Mouse (Mus musculus) intestine, embryonic 15.5 days (tissue): ENCODE data around the gene Ergic1. TPM values are rescaled to one million over a fixed set of nuclear protein-coding genes. Genes with fewer than 3 reads are reported as not detected.

ENCODE experiments used
- ATAC-seq: fragments of 200-750 bp; cut with Nextera tagmentation; 2 replicates; pipeline ENCODE4 v1.8.0; 2017; ENCODE audit warnings: moderate TSS enrichment, moderate library complexity
- H3K27ac ChIP-seq: fragments of 300-500 bp; sonication (generic); 2 replicates; pipeline ENCODE4 v1.5.1; 2015; ENCODE audit warnings: mild to moderate bottlenecking, inconsistent platforms
- H3K27me3 ChIP-seq: fragments of 300-500 bp; sonication (generic); replicated peaks from 2 replicates; pipeline ENCODE4 v1.6.1; 2015; ENCODE audit warnings: inconsistent platforms
- H3K36me3 ChIP-seq: fragments of 300-500 bp; sonication (generic); 2 replicates; pipeline ENCODE4 v1.6.1; 2015; ENCODE audit warnings: inconsistent platforms
- H3K4me1 ChIP-seq: fragments of 300-500 bp; sonication (generic); replicated peaks from 2 replicates; pipeline ENCODE4 v1.6.1; 2015; ENCODE audit warnings: inconsistent platforms
- H3K4me2 ChIP-seq: fragments of 300-500 bp; sonication (generic); replicated peaks from 2 replicates; pipeline ENCODE4 v1.6.1; 2015; ENCODE audit warnings: mild to moderate bottlenecking, inconsistent platforms
- H3K4me3 ChIP-seq: fragments of 300-500 bp; sonication (generic); replicated peaks from 2 replicates; pipeline ENCODE4 v1.5.1; 2015; ENCODE audit warnings: inconsistent platforms
- H3K9ac ChIP-seq: fragments of 300-500 bp; sonication (generic); 2 replicates; pipeline ENCODE4 v1.6.1; 2015; ENCODE audit warnings: inconsistent platforms
- H3K9me3 ChIP-seq: fragments of 300-500 bp; sonication (generic); 2 replicates; pipeline ENCODE4 v1.6.1; 2016; ENCODE audit warnings: inconsistent platforms
- WGBS: fragments of 180-500 bp; shearing (Covaris S2); methylation state at CpG from one replicate; pipeline ENCODE4 v1.1.7; 2015; 5-methylcytosine and 5-hydroxymethylcytosine counted together
- polyA plus RNA-seq: library from polyadenylated mRNA; unstranded; fragments of >200 nt; fragmentation: Nextera tagmentation; extraction: Ambion mirVana; gene quantifications from 2 replicates; pipeline ENCODE4 v1.2.1, GENCODE M21; 2015

Ergic1 gene
- polyA plus RNA-seq, 1 experiment from 2014 or later: 97.0 TPM

- Histone ChIP-seq H3K9ac (no peak overlapping the region), H3K4me1 (peaks cover 13% of the 10 kb centered on the region; the same call in 1 of the 2 replicates), H3K27ac (peak overlapping the region; percentile 39; the same call in 1 of the 2 replicates), H3K27me3 (no peaks in the 10 kb centered on the region), H3K4me2 (no peak overlapping the region), H3K36me3 (no peaks in the 10 kb centered on the region), H3K4me3 (no peak overlapping the region), H3K9me3 (no peaks in the 10 kb centered on the region)
- ATAC-seq: no peak
- 40% methylated on average over 7 of the region's 7 CpGs for WGBS
Measured at GRCm38 (mm10) chr17:26547771-26548170, 13.5 kb upstream of the Ergic1 start.

DNA sequence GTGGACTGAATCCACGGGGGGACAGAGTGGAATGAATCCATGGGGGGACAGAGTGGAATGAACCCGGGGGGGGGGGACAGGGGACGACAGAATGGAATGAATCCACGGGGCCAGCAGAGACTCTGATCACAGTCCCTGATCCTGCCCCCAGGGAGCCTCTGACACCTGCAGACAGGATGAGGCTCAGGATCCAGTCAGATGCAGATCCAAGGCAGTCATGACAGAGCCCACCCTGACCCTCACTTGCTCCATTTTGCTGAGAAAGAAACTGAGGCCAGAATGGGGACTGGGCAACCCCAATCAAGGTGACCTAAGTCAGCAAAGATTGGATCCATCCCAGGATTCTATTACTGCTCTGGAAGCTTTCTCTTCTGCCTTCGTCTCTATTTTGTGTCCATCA, 12.7 kb upstream of the Ergic1 start:
- H3K27ac ChIP-seq: 0 out of 2 replicates have a peak overlapping the region, but pooled peaks have one; percentile 36
- 0 out of 2 replicates have a peak overlapping the region, but pooled peaks have one; percentile 43 for H3K4me2 ChIP-seq
- H3K36me3 ChIP-seq: no peaks in the 10 kb centered on the region
- WGBS: 6% methylated on average over 5 of the region's 5 CpGs
- no peak for ATAC-seq
- H3K9ac ChIP-seq: no peak overlapping the region
- H3K9me3 ChIP-seq: no peaks in the 10 kb centered on the region
- no peaks in the 10 kb centered on the region for H3K27me3 ChIP-seq
- peaks cover 13% of the 10 kb centered on the region; the same call in 1 of the 2 replicates for H3K4me1 ChIP-seq
- no peak overlapping the region for H3K4me3 ChIP-seq

DNA sequence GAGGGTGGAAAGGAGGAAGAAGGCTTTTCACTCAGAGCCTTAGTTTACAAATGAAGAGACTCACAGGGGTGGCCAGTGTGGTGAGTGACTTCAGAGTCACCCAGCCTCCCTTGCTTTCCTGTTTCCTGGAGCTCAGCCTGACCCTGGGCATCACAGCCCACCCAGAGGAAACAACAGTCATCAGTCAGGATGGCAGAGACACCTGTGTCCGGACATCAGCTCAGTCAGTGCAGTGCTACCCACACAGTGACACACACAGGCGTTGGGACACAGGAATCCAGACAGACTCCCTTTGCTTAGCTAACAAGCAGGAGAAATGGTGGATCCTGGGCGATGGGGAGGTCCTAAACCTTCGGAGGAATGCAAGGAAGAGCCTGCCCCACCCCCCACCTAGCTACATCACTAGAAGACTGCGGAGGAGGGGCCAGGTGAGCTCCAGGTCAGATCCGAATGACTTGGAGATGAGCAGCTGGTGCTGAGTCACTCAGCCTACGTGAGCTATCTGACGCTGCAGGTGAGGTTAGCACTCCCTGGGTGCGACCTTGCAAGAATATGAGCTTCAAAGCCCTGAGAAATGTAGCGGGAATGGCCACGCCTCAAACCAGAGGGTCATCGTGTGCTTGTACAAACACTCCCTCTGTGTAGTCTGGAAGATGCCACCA, 12.0 kb upstream of the Ergic1 start:
- H3K27ac ChIP-seq: peak overlapping the region; percentile 36; the same call in 1 of the 2 replicates
- H3K4me1 ChIP-seq: peaks cover 13% of the 10 kb centered on the region; the same call in 1 of the 2 replicates
- peak; percentile 87 for ATAC-seq
- no peaks in the 10 kb centered on the region for H3K27me3 ChIP-seq
- H3K4me2 ChIP-seq: peak overlapping the region; percentile 43
- H3K4me3 ChIP-seq: no peak overlapping the region
- H3K9ac ChIP-seq: peak overlapping the region; percentile 5; the same call in 1 of the 2 replicates
- H3K9me3 ChIP-seq: no peaks in the 10 kb centered on the region
- 8% methylated on average over 12 of the region's 12 CpGs for WGBS
- no peaks in the 10 kb centered on the region for H3K36me3 ChIP-seq

- no peak overlapping the region for H3K9ac ChIP-seq
- H3K4me3 ChIP-seq: no peak overlapping the region
- ATAC-seq: no peak
- H3K27ac ChIP-seq: no peak overlapping the region
- H3K4me1 ChIP-seq: peaks cover 13% of the 10 kb centered on the region; the same call in 1 of the 2 replicates
- H3K4me2 ChIP-seq: no peak overlapping the region
- no peaks in the 10 kb centered on the region for H3K27me3 ChIP-seq
- WGBS: 85% methylated on average over 6 of the region's 6 CpGs
- H3K36me3 ChIP-seq: no peaks in the 10 kb centered on the region
- H3K9me3 ChIP-seq: no peaks in the 10 kb centered on the region
Measured at GRCm38 (mm10) chr17:26551104-26551503, 10.2 kb upstream of the Ergic1 start.

GRCm38 (mm10) chr17:26553033-26553432, 8.3 kb upstream of the Ergic1 start:
- Histone ChIP-seq H3K36me3 (no peaks in the 10 kb centered on the region), H3K9ac (no peak overlapping the region), H3K9me3 (no peaks in the 10 kb centered on the region), H3K27me3 (no peaks in the 10 kb centered on the region), H3K4me2 (no peak overlapping the region), H3K4me3 (no peak overlapping the region), H3K4me1 (peaks cover 13% of the 10 kb centered on the region; the same call in 1 of the 2 replicates), H3K27ac (no peak overlapping the region)
- no peak for ATAC-seq
- 78% methylated on average over 3 of the region's 3 CpGs for WGBS

DNA sequence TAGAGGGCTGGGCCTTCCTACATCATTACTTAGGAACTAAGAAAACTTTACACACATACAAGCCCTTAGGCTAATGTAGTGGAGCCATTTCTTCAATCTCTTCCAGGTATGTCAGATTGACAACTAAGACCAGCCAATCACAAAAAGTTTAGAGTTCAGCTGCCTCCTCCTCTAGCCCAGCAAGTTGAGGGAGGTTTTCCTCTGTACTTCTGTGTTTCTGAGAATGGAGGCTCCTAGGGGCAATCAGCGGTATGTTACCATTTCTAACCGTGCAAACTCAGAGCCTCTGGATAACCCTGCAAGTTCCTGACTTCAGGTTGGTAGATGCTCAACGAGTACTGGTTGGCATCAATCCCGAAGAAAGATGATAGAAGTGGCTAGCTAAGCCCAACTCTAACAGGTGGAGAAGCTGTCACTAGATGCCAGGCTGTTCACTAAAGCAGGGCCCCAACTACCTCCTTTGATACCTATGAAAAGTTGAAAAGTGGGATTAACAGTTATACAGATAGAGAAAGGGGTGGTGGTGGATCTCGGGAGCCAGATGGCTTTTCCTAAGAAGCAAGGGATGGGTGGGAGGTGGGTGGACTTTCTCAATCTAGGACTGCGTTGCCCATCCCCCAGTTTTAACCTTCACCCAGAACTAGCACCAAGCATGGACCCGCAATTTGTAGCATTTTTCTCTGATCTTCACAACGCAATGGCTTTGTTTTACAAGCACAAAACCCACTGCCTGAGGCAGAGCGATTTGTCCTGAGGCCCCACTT, 581 bp upstream of the Ergic1 start:
- H3K9ac ChIP-seq: peak overlapping the region; percentile 79
- H3K27ac ChIP-seq: peak overlapping the region; percentile 71
- peak overlapping the region; percentile 75 for H3K4me2 ChIP-seq
- peaks cover 33% of the 10 kb centered on the region for H3K4me1 ChIP-seq
- peaks cover 9% of the 10 kb centered on the region for H3K36me3 ChIP-seq
- H3K4me3 ChIP-seq: peak overlapping the region; percentile 77
- peak; percentile 36 for ATAC-seq
- 34% methylated on average over 9 of the region's 9 CpGs for WGBS
- H3K27me3 ChIP-seq: no peaks in the 10 kb centered on the region
- no peaks in the 10 kb centered on the region for H3K9me3 ChIP-seq

DNA sequence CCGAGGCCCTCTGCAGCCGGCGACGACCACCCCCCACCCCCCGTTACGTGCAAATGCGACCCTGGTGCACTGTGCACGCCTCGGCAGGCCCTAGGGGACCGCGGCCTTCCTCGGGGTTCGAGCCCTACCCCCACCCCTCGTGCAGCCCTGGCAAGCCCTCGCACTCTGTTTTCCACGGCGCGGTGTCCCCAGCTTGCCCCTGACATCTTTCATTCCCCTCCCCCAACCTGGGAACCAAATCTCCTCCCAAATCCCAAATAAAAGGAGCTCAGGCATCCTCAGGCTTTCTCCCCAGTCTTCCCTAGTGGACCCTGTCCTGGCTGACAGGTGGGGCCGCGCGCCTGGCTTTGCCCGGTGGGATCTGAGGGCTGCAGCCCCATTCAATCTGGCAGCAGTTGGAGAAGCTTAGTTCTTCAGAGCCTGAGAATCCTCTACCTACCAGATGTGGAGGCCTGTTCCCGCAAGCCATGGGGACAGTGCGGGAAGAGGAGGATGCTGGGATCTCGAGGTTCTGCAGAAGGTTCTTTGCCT, 427 bp downstream of the Ergic1 start, which contains the start of gene Dusp1:
TSS of gene Dusp1 (minus strand) at position 478 of the 531 bp plus-strand sequence.
- WGBS: 1% methylated on average over 25 of the region's 25 CpGs
- Histone ChIP-seq H3K4me3 (peak within 1 kb of the TSS; percentile 77), H3K9me3 (no peaks in the 10 kb centered on the region), H3K4me2 (peak within 1 kb of the TSS; percentile 75), H3K27me3 (no peaks in the 10 kb centered on the region), H3K27ac (peak within 1 kb of the TSS; percentile 71), H3K4me1 (peaks cover 33% of the 10 kb centered on the region), H3K36me3 (peaks cover 9% of the 10 kb centered on the region), H3K9ac (peak within 1 kb of the TSS; percentile 79)
- ATAC-seq: peak; percentile 74

GRCm38 (mm10) chr17:26562292-26562691, 1.0 kb downstream of the Ergic1 start:
- H3K4me3 ChIP-seq: peak overlapping the region; percentile 77
- H3K9me3 ChIP-seq: no peaks in the 10 kb centered on the region
- peaks cover 33% of the 10 kb centered on the region for H3K4me1 ChIP-seq
- H3K27me3 ChIP-seq: no peaks in the 10 kb centered on the region
- H3K27ac ChIP-seq: peak overlapping the region; percentile 10; the same call in 1 of the 2 replicates
- WGBS: 71% methylated on average over 4 of the region's 4 CpGs
- no peak for ATAC-seq
- peak overlapping the region; percentile 75 for H3K4me2 ChIP-seq
- H3K9ac ChIP-seq: peak overlapping the region; percentile 79
- peaks cover 9% of the 10 kb centered on the region for H3K36me3 ChIP-seq

- Histone ChIP-seq H3K27me3 (no peaks in the 10 kb centered on the region), H3K4me3 (no peak overlapping the region), H3K4me1 (peaks cover 35% of the 10 kb centered on the region), H3K9me3 (no peaks in the 10 kb centered on the region), H3K36me3 (peaks cover 12% of the 10 kb centered on the region), H3K27ac (no peak overlapping the region), H3K9ac (no peak overlapping the region), H3K4me2 (peak overlapping the region; percentile 75; the same call in 1 of the 2 replicates)
- 78% methylated on average over 6 of the region's 6 CpGs for WGBS
- ATAC-seq: no peak
Measured at GRCm38 (mm10) chr17:26563476-26563875, 2.2 kb downstream of the Ergic1 start.

DNA sequence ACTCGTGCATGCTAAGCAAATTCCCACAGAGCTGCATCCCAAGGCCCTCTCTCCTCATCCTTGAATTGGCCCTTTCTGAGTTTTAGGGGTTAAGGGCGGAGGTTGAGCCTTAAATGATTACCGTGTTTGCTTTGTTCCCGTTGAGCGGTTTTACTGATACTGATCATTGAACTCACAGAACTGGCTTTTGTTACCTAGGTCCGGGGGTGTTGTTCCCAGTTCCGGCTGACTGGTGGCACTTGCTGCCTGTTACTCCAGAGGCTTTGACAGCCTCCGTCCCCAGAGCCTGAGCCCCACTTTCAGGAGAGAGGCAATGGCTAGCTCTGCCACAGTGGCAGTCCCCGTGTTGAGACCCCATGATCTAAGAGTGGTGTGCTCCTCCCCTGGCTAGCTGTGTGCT, 3.1 kb downstream of the Ergic1 start:
- H3K9me3 ChIP-seq: no peaks in the 10 kb centered on the region
- H3K27ac ChIP-seq: peak overlapping the region; percentile 27; the same call in 1 of the 2 replicates
- 63% methylated on average over 9 of the region's 9 CpGs for WGBS

DNA sequence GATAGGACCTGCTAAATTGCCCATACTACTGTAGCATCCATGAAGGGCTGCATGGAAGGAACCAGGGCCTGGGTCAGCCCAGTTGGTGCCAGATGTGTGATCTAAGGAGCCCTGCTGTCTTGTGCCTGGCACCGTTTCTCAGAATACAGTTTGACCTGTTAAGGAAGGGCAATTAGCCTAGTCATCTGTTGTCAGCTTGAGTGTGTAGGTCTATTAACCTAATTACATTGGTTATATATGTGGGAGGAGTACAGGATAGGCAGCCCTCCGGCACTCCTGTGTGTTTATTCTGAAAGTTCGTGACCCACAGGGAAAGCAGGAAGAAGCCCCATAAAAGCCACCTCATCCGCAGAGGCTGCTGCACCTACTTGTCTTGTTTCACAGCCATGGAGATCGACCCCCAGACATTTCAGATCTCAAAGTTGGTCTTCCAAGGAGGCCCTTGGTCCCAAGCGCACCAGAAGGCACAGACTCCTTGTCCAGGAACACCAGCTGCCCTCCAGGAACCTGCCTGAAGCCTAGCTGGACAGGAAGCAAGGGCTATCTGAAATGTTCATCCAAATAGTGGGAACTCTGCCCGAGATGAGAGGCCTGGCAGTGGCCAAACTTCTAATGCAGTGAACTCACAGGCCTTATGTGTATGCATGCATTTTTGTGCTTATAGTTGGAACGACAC, 6.0 kb downstream of the Ergic1 start:
- Histone ChIP-seq H3K9ac (no peak overlapping the region), H3K27ac (peak overlapping the region; percentile 32; the same call in 1 of the 2 replicates), H3K9me3 (no peaks in the 10 kb centered on the region), H3K36me3 (peaks cover 14% of the 10 kb centered on the region), H3K4me3 (no peak overlapping the region), H3K4me2 (no peak overlapping the region), H3K4me1 (peaks cover 39% of the 10 kb centered on the region), H3K27me3 (no peaks in the 10 kb centered on the region)
- WGBS: 29% methylated on average over 8 of the region's 8 CpGs
- ATAC-seq: no peak

More for the DNA sequence above, 3.1 kb downstream of the Ergic1 start:
- H3K27me3 ChIP-seq: no peaks in the 10 kb centered on the region
- no peak for ATAC-seq
- H3K4me2 ChIP-seq: peak overlapping the region; percentile 46
- H3K36me3 ChIP-seq: peaks cover 14% of the 10 kb centered on the region
- H3K4me1 ChIP-seq: peaks cover 35% of the 10 kb centered on the region
- H3K9ac ChIP-seq: no peak overlapping the region
- H3K4me3 ChIP-seq: no peak overlapping the region

GRCm38 (mm10) chr17:26567818-26568173, 6.5 kb downstream of the Ergic1 start:
- ATAC-seq: no peak
- Histone ChIP-seq H3K4me3 (no peak overlapping the region), H3K36me3 (peaks cover 14% of the 10 kb centered on the region), H3K27me3 (no peaks in the 10 kb centered on the region), H3K9me3 (no peaks in the 10 kb centered on the region), H3K4me2 (no peak overlapping the region), H3K9ac (no peak overlapping the region), H3K27ac (peak overlapping the region; percentile 32; the same call in 1 of the 2 replicates), H3K4me1 (peaks cover 34% of the 10 kb centered on the region)
- WGBS: 89% methylated on average over 4 of the region's 4 CpGs
